Mouse (Mus musculus) bone marrow macrophage, adult 2 months (primary cell): Measurements from ENCODE around the gene Gm42742.

ENCODE experiments used
- CTCF ChIP-seq: IDR thresholded peaks from 2 replicates; pipeline ENCODE4 v1.5.1; 2012; ENCODE audit warnings: low read depth, mild to moderate bottlenecking, low read length, moderate library complexity
- POLR2A ChIP-seq: IDR thresholded peaks from 2 replicates; pipeline ENCODE4 v1.6.1; 2012; ENCODE audit warnings: mild to moderate bottlenecking, low read depth, low read length, borderline replicate concordance

DNA sequence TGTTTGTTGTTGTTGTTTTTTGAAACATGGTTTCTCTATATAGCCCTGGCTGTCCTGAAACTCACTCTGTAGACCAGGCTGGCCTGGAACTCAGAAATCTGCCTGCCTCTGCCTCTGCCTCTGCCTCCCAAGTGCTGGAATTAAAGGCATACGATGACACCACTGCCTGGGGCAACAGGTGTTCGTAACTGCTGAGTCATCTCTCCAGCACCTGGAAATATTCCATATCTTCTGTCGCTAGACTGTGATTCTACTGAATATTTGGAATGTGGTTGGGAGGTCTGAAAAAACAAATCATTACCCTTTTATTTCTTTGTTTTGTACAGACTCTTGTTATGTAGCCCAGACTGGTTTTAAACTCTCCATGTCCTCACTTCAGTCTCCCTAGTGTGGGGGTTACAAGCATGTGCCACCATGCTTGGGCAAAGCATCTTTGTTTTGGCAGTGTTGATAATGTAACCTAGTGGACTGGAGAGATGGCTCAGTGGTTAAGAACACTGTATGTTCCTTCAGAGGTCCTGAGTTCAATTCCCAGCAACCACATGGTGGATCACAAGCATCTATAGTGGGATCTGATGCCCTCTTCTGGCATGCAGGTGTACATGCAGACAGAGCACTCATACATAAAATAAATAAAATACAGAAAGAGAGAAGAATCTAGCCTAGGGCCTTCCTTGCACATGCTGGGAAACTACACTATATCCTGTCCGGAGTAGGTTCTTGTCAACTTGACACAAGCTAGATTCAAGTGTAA, 16.6 kb downstream of the Gm42742 start:
- TF ChIP-seq CTCF (no peak), POLR2A (no peak)
